Mouse (Mus musculus) limb, embryonic 14.5 days (tissue): ENCODE data around the gene Dgkh. TPM values are rescaled to one million over a fixed set of nuclear protein-coding genes. Genes with fewer than 3 reads are reported as not detected.

Experiments
- ATAC-seq: fragments of 200-750 bp; cut with Nextera tagmentation; 2 replicates; pipeline ENCODE4 v1.8.0; 2017; ENCODE audit warnings: low read depth, moderate number of reproducible peaks, moderate TSS enrichment; ENCODE audit not compliant: low FRiP score
- DNase-seq: peaks from one replicate; pipeline ENCODE4 v3.0.0-alpha.2; 2015; ENCODE audit warnings: low spot score
- H3K27ac ChIP-seq: fragments of 300-500 bp; sonication (generic); replicated peaks from 2 replicates; pipeline ENCODE4 v1.5.1; 2014; ENCODE audit warnings: low read depth, mild to moderate bottlenecking, low read length, moderate library complexity, mixed read lengths
- H3K27me3 ChIP-seq: fragments of 300-500 bp; sonication (generic); 2 replicates; pipeline ENCODE4 v1.6.1; 2014; ENCODE audit warnings: low read length, mixed read lengths; ENCODE audit not compliant: control insufficient read depth, insufficient read depth
- H3K36me3 ChIP-seq: fragments of 300-500 bp; sonication (generic); 2 replicates; pipeline ENCODE4 v1.6.1; 2014; ENCODE audit warnings: mild to moderate bottlenecking, low read length, moderate library complexity, mixed read lengths; ENCODE audit not compliant: control insufficient read depth, insufficient read depth
- H3K4me1 ChIP-seq: fragments of 300-500 bp; sonication (generic); 2 replicates; pipeline ENCODE4 v1.6.1; 2014; ENCODE audit warnings: antibody characterized with exemption, low read length, mixed read lengths; ENCODE audit not compliant: control insufficient read depth, insufficient read depth
- H3K4me2 ChIP-seq: fragments of 300-500 bp; sonication (generic); replicated peaks from 2 replicates; pipeline ENCODE4 v1.6.1; 2014; ENCODE audit warnings: low read depth, mild to moderate bottlenecking, low read length, moderate library complexity; ENCODE audit not compliant: severe bottlenecking
- H3K4me3 ChIP-seq: fragments of 300-500 bp; sonication (generic); replicated peaks from 2 replicates; pipeline ENCODE4 v1.5.1; 2014; ENCODE audit warnings: low read length
- H3K9ac ChIP-seq: fragments of 300-500 bp; sonication (generic); 2 replicates; pipeline ENCODE4 v1.6.1; 2014; ENCODE audit warnings: mild to moderate bottlenecking, low read depth, low read length, moderate library complexity; ENCODE audit not compliant: severe bottlenecking
- H3K9me3 ChIP-seq: fragments of 300-500 bp; sonication (generic); 2 replicates; pipeline ENCODE4 v1.6.1; 2016; ENCODE audit warnings: low read length; ENCODE audit not compliant: control insufficient read depth
- POLR2A ChIP-seq: fragments of 200-500 bp; IDR thresholded peaks from 2 replicates; pipeline ENCODE4 v1.8.0; 2012; ENCODE audit warnings: inconsistent platforms, mild to moderate bottlenecking, moderate library complexity, borderline replicate concordance; ENCODE audit not compliant: insufficient read depth, insufficient read length; ENCODE audit errors: extremely low read depth
- WGBS: fragments of 180-500 bp; shearing (Covaris S2); extraction: QIAGEN DNeasy Blood & Tissue Kit; methylation state at CpG from one replicate; pipeline ENCODE4 v1.1.7; 2014; 5-methylcytosine and 5-hydroxymethylcytosine counted together
- polyA plus RNA-seq, 2 experiments: library from polyadenylated mRNA; depleted of rRNA in 1 of 2; stranded (reverse) in 1 of 2; unstranded in 1 of 2; fragments of >200 nt; fragmentation: Nextera tagmentation in 1 of 2; extraction: Ambion mirVana in 1 of 2; gene quantifications; 2 replicates each; pipeline versions ENCODE4 v1.2.1 to v1.2.3; 2012 to 2014

Gene Dgkh
- polyA plus RNA-seq, 2 experiments, result 2.1 to 2.2 TPM

DNA sequence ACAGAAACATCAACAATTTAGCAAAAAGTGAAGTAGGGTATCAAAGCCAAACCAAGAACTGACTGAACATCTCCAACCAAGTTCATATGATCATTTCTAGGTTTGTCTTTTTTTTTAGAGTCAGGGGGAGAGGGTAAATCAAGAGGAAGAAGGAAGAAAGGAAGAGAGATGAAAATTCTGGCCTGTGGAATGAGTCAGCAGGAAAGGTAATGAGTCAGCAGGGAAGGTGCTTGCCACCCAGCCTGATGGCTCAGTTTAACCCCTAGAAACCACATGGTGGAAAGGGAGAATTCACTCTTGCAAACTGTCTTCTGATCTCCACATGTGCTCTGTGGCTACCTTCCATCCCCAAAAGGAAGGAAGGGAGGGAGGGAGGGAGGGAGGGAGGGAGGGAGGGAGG, 149.4 kb downstream of the Dgkh start:
- no peak overlapping the region for H3K4me2 ChIP-seq
- DNase-seq, result no peak
- no peak for TF ChIP-seq POLR2A
- no peaks in the 10 kb centered on the region for H3K9me3 ChIP-seq
- H3K9ac ChIP-seq, result no peak overlapping the region
- H3K4me3 ChIP-seq, result no peak overlapping the region
- no peaks in the 10 kb centered on the region for H3K27me3 ChIP-seq
- no peaks in the 10 kb centered on the region for H3K4me1 ChIP-seq
- ATAC-seq, result no peak
- H3K27ac ChIP-seq, result no peak overlapping the region
- peaks cover 16% of the 10 kb centered on the region for H3K36me3 ChIP-seq

DNA sequence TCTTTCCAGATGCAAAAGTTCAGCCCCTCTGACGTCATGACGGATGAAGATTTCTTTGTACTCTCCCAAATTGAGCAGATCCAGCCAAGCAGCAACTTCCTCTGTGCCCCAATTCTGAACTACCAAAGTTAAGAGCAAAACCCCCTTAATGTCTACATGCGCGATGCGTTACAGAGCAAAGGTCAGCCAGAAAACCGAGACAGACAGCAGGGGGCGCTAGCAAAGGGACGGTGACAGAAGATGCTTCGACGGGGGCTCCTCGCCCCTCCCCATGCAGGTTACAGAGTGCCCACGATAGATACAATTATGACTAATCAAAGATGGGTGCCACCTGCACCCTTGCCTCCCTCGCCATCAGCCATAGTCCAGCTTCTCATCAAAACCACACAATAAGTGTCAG, 156.7 kb downstream of the Dgkh start:
- DNase-seq (no peak), ATAC-seq (no peak)
- H3K9me3 ChIP-seq, result no peaks in the 10 kb centered on the region
- TF ChIP-seq POLR2A, result no peak
- H3K36me3 ChIP-seq, result peaks cover 4% of the 10 kb centered on the region; the same call in 1 of the 2 replicates
- no peaks in the 10 kb centered on the region for H3K4me1 ChIP-seq
- no peak overlapping the region for H3K4me2 ChIP-seq
- H3K9ac ChIP-seq, result no peak overlapping the region
- H3K27me3 ChIP-seq, result no peaks in the 10 kb centered on the region
- H3K27ac ChIP-seq, result no peak overlapping the region
- no peak overlapping the region for H3K4me3 ChIP-seq
- WGBS, result 75% methylated on average over 13 of the region's 13 CpGs

DNA sequence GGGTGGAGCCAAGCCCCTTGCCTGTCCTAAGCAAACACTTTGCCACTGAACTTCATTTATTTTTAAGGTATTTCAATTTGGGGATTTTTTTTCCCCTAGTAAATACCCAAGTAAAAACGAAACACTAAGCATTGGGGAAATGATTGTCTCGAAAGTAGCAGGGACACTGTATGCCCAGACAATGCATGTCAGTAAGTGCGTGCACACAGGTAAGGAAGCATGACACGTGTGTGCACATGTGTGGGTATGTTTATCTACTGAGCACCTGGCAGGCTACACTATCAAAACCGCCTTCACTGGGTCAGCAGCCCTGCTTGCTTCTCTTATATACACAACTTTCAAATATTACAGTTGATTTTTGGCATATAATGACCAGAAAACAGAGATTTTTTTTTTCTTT, 164.2 kb downstream of the Dgkh start:
- Histone ChIP-seq H3K4me1 (peaks cover 6% of the 10 kb centered on the region; the same call in 1 of the 2 replicates), H3K27me3 (no peaks in the 10 kb centered on the region), H3K27ac (no peak overlapping the region), H3K4me3 (no peak overlapping the region), H3K36me3 (peaks cover 7% of the 10 kb centered on the region; the same call in 1 of the 2 replicates), H3K9me3 (no peaks in the 10 kb centered on the region), H3K9ac (no peak overlapping the region), H3K4me2 (no peak overlapping the region)
- WGBS, result 91% methylated on average over 5 of the region's 5 CpGs
- TF ChIP-seq POLR2A, result no peak
- DNase-seq, result no peak
- ATAC-seq, result no peak

DNA sequence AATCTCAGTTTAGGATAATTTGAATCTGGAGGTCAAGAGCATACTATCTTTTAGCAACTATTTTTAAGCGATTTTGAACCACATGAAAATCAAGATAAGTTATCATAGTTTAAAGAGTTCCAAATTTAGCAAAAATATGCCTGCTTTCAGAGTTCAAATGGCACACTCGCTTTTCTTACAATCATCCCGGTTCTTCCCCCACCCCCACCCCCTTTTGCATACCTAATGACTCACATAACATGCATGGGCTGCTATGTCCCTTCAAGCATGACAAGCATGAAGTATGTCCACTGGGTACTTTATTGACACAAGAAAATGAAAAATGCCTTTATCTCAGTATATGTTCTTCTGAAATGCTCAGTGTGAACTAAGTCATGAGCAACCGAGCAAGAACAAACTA, 166.1 kb downstream of the Dgkh start:
- H3K27me3 ChIP-seq, result no peaks in the 10 kb centered on the region
- TF ChIP-seq POLR2A, result no peak
- no peak overlapping the region for H3K27ac ChIP-seq
- no peak overlapping the region for H3K4me2 ChIP-seq
- peaks cover 13% of the 10 kb centered on the region for H3K4me1 ChIP-seq
- ATAC-seq, result no peak
- no peak overlapping the region for H3K4me3 ChIP-seq
- no peaks in the 10 kb centered on the region for H3K9me3 ChIP-seq
- WGBS, result 80% methylated on average over 4 of the region's 4 CpGs
- H3K9ac ChIP-seq, result no peak overlapping the region
- H3K36me3 ChIP-seq, result 0 out of 2 replicates have a peak, but pooled peaks cover 6% of the 10 kb centered on the region
- DNase-seq, result no peak

DNA sequence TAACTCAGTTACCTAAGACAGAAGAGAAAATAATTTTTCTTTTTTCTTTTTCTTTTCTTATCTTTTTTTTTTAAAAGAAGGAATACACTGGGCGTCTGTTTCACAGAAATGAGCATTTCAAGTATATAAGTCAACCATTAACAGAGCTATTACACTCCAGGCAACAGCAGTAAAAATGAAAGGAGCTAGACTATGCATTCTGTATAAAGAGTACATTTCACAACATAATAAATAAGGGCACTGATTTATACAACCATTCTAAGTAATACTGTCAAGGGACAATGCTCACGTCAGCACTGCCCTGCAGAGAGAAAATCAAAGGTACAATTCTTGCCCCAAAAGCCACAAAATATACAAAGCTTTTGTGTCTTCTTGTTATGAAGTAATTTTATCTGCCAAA, 168.3 kb downstream of the Dgkh start:
- Histone ChIP-seq H3K4me3 (no peak overlapping the region), H3K27me3 (no peaks in the 10 kb centered on the region), H3K4me2 (no peak overlapping the region), H3K9me3 (no peaks in the 10 kb centered on the region), H3K4me1 (peaks cover 13% of the 10 kb centered on the region), H3K36me3 (0 out of 2 replicates have a peak, but pooled peaks cover 6% of the 10 kb centered on the region), H3K27ac (no peak overlapping the region), H3K9ac (no peak overlapping the region)
- WGBS, result 34% methylated on average over 2 of the region's 2 CpGs
- DNase-seq, result no peak
- no peak for ATAC-seq
- no peak for TF ChIP-seq POLR2A

DNA sequence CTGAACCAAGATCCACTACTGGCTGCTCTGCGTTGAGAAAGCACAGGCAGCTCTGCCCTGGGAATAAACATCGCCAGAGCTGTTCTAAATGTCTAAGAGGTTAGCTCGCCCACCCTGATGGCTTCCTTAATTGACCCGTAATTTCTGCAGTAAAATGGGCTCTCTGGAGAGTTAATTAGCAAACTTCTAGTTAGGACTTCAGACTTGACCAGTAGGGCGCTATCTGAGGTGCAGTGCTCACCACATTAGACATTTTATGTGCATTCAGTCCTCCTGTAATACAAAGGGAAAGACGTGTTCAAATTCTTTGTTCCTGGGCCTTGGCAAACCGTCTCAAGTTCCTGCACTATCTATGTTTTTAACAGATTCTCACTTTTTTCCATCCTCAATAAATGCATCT, 169.4 kb downstream of the Dgkh start:
- H3K27ac ChIP-seq, result no peak overlapping the region
- peaks cover 13% of the 10 kb centered on the region for H3K4me1 ChIP-seq
- no peaks in the 10 kb centered on the region for H3K27me3 ChIP-seq
- H3K9ac ChIP-seq, result no peak overlapping the region
- 36% methylated on average over 7 of the region's 7 CpGs for WGBS
- H3K4me2 ChIP-seq, result no peak overlapping the region
- no peak overlapping the region for H3K4me3 ChIP-seq
- no peak for TF ChIP-seq POLR2A
- no peaks in the 10 kb centered on the region for H3K9me3 ChIP-seq
- DNase-seq, result no peak
- ATAC-seq, result no peak
- H3K36me3 ChIP-seq, result 0 out of 2 replicates have a peak, but pooled peaks cover 6% of the 10 kb centered on the region
